Comparison of ENCODE assay signal across 13 mouse cellular contexts in the genomic region with DNA sequence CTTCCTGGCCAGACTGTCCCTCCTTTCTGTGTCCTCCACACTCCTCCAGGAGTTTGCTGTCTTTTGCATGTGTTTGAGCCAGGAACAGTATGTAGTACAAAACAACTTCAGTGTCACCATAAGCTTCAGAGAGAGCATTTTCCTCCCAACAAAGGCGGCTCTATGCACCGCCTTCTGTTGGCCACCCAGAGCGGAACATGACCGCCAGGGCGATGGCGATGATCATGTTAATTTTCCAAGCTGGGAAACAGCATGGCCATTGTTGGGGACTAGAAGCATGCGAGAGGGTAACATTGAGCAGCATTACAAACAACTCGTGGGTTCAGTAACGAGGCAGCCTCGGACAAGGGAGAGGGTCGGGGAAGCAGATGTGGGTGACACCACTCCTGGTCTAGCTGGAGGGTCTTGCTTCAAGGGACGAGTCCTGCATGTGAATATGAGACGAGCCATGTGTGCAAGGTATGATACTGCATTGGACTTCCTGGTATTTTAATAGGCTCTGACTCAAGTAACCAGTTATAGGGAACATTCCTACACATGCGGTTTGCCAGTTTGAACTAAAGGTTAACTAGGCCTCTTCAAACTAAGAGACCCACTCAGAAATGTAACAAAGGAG. TPM values are rescaled to one million over a fixed set of nuclear protein-coding genes. Genes with fewer than 3 reads are reported as not detected.
DNase-seq lines count a peak whose midpoint lies in the region; ATAC-seq and TF ChIP-seq lines count a peak whose summit lies in the region.
"Had no signal": no experiment of that assay in that cellular context is flagged by ENCODE, and none has a peak within 500 bp of the region (broad histone marks: within the 10 kb centered on the region; RNA-seq: fewer than 3 reads in every experiment).

No protein-coding gene starts in this region.

- H3K36me3 ChIP-seq in forebrain, postnatal 0 days (ENCODE audit: insufficient read depth): no peaks in the 10 kb centered on the region
- H3K36me3 ChIP-seq in limb, embryonic 15.5 days: no peaks in the 10 kb centered on the region
- H3K36me3 ChIP-seq: lung, embryonic 15.5 days had no signal

- DNase-seq in gastrocnemius, adult 2 months: no peak
- no peak for DNase-seq in gastrocnemius, postnatal 4 days (ENCODE audit: low spot score in 2 of 2)
- DNase-seq in 416B (ENCODE audit: low read depth): peak; percentile 40
- DNase-seq in forebrain, postnatal 0 days: no peak
- DNase-seq in heart, postnatal 14 days: no peak
- DNase-seq in lung, adult 2 months: no peak
- no peak for DNase-seq in cerebellum, adult 18-20 months
- DNase-seq: heart, postnatal 4 days had no signal

- peaks cover 4% of the 10 kb centered on the region; the same call in 1 of the 2 replicates for H3K4me1 ChIP-seq in forebrain, postnatal 0 days (ENCODE audit: insufficient read depth)
- H3K4me1 ChIP-seq in limb, embryonic 15.5 days: peaks cover 21% of the 10 kb centered on the region
- H3K4me1 ChIP-seq in lung, adult 2 months (ENCODE audit: control insufficient read depth, insufficient read depth, low read length): 0 out of 2 replicates have a peak, but pooled peaks cover 2% of the 10 kb centered on the region

- WGBS in forebrain, postnatal 0 days: 39% methylated on average over 14 of the region's 14 CpGs
- WGBS in limb, embryonic 15.5 days: 63% methylated on average over 14 of the region's 14 CpGs
- 88% methylated on average over 14 of the region's 14 CpGs for WGBS in lung, adult 2 months

- no peak for TF ChIP-seq CTCF in gastrocnemius, adult 2 months (IDR thresholded peaks at IDR 0.05)
- 0 out of 2 replicates have a peak, but pooled peaks have one; percentile 4 for TF ChIP-seq CTCF in forebrain, postnatal 0 days (IDR thresholded peaks at IDR 0.05; ENCODE audit: low read depth)
- no peak for TF ChIP-seq CTCF in lung, adult 2 months (IDR thresholded peaks at IDR 0.05; ENCODE audit: insufficient read depth, low read length)

- H3K9me3 ChIP-seq in forebrain, postnatal 0 days (ENCODE audit: low read length): no peaks in the 10 kb centered on the region
- H3K9me3 ChIP-seq in limb, embryonic 15.5 days: no peaks in the 10 kb centered on the region
- H3K9me3 ChIP-seq: lung, embryonic 15.5 days had no signal

- H3K27ac ChIP-seq in gastrocnemius, adult 2 months: peak overlapping the region; percentile 29
- no peak overlapping the region for H3K27ac ChIP-seq in forebrain, postnatal 0 days (ENCODE audit: low read depth, low read length)
- 0 out of 2 replicates have a peak overlapping the region, but pooled peaks have one; percentile 38 for H3K27ac ChIP-seq in limb, embryonic 15.5 days
- H3K27ac ChIP-seq: lung, embryonic 15.5 days had no signal

- H3K27me3 ChIP-seq in forebrain, postnatal 0 days (ENCODE audit: insufficient read depth, low read length): no peaks in the 10 kb centered on the region
- H3K27me3 ChIP-seq in limb, embryonic 15.5 days: no peaks in the 10 kb centered on the region
- H3K27me3 ChIP-seq: lung, embryonic 15.5 days had no signal

- no peak for TF ChIP-seq POLR2A in lung, adult 2 months (IDR thresholded peaks at IDR 0.05; ENCODE audit: borderline replicate concordance, extremely low read depth, low read depth, low read length)

- peak; percentile 55 for ATAC-seq in forebrain, postnatal 0 days
- ATAC-seq in limb, embryonic 15.5 days (ENCODE audit: insufficient number of reproducible peaks, low FRiP score, low TSS enrichment, low read depth): no peak

- H3K9ac ChIP-seq in forebrain, postnatal 0 days: no peak overlapping the region
- no peak overlapping the region for H3K9ac ChIP-seq in limb, embryonic 15.5 days
- H3K9ac ChIP-seq: lung, embryonic 15.5 days had no signal

- intact Hi-C loops in gastrocnemius, adult 2 months (cut with DNase I): no loop called here
- intact Hi-C loops in heart, postnatal 14 days (cut with DNase I): no loop called here

- no peak overlapping the region; the same call in 1 of the 2 replicates for H3K4me3 ChIP-seq in gastrocnemius, adult 2 months
- no peak overlapping the region for H3K4me3 ChIP-seq in forebrain, postnatal 0 days (ENCODE audit: low read depth, low read length)
- H3K4me3 ChIP-seq in limb, embryonic 15.5 days: no peak overlapping the region
- H3K4me3 ChIP-seq in lung, adult 2 months (replicated peaks; ENCODE audit: extremely low read depth, low read depth, low read length): no peak overlapping the region
- H3K4me3 ChIP-seq: lung, embryonic 15.5 days had no signal

- no peak overlapping the region for H3K4me2 ChIP-seq in forebrain, postnatal 0 days (ENCODE audit: low read depth)
- no peak overlapping the region for H3K4me2 ChIP-seq in limb, embryonic 15.5 days
- H3K4me2 ChIP-seq: lung, embryonic 15.5 days had no signal

RNA-seq across cellular contexts. Expression of a gene that starts 22.8 kb away (rescaled TPM):
- not detected for total RNA-seq in gastrocnemius, adult 2 months (2021)
- 1 to 10 TPM in 1 of 2 experiments, under 1 TPM in 1; 0.76 to 1.0 TPM for total RNA-seq in gastrocnemius, postnatal 4 days (2021)
- 0.38 and 0.86 TPM in 2 replicates for total RNA-seq in forebrain, postnatal 0 days (2014; rRNA removed)
- polyA plus RNA-seq in forebrain, postnatal 0 days (2015; fragmentation: Nextera tagmentation; extraction: Ambion mirVana): 0.28 and 0.55 TPM in 2 replicates
- 1.1 TPM in 2 replicates for polyA plus RNA-seq in limb, embryonic 15.5 days (2015; fragmentation: Nextera tagmentation; extraction: Ambion mirVana)
- total RNA-seq in heart, postnatal 14 days (2021): under 1 TPM in 1 of 2 experiments, not detected in 1; 0.80 TPM
- 2.2 and 3.0 TPM in 2 replicates for polyA plus RNA-seq in lung, adult 2 months (2012; rRNA removed)
- total RNA-seq: MEL had no signal
- polyA plus RNA-seq: testis, adult 2 months had no signal

RNA-seq across cellular contexts. Expression of a gene that starts 39.8 kb away (rescaled TPM):
- total RNA-seq in gastrocnemius, adult 2 months (2021): 100 to 1,000 TPM; 394 to 399 TPM
- total RNA-seq in gastrocnemius, postnatal 4 days (2021): 100 to 1,000 TPM; 257 to 310 TPM
- 3.0 and 3.5 TPM in 2 replicates for total RNA-seq in forebrain, postnatal 0 days (2014; rRNA removed)
- 8.0 and 9.4 TPM in 2 replicates for polyA plus RNA-seq in forebrain, postnatal 0 days (2015; fragmentation: Nextera tagmentation; extraction: Ambion mirVana)
- 7.3 and 13.3 TPM in 2 replicates for polyA plus RNA-seq in limb, embryonic 15.5 days (2015; fragmentation: Nextera tagmentation; extraction: Ambion mirVana)
- total RNA-seq in heart, postnatal 14 days (2021): 100 to 1,000 TPM; 620 to 781 TPM
- polyA plus RNA-seq in lung, adult 2 months (2012; rRNA removed): 16.5 and 26.2 TPM in 2 replicates
- total RNA-seq: MEL had no signal

RNA-seq across cellular contexts. Expression of a gene that starts 43.6 kb away (rescaled TPM):
- total RNA-seq in gastrocnemius, adult 2 months (2021): under 1 TPM; 0.10 to 0.45 TPM
- 1 to 10 TPM; 5.0 to 8.4 TPM for total RNA-seq in gastrocnemius, postnatal 4 days (2021)
- total RNA-seq in forebrain, postnatal 0 days (2014; rRNA removed): not detected in 2 replicates
- polyA plus RNA-seq in forebrain, postnatal 0 days (2015; fragmentation: Nextera tagmentation; extraction: Ambion mirVana): not detected in 2 replicates
- 0.31 and 0.55 TPM in 2 replicates for polyA plus RNA-seq in limb, embryonic 15.5 days (2015; fragmentation: Nextera tagmentation; extraction: Ambion mirVana)
- total RNA-seq in heart, postnatal 14 days (2021): under 1 TPM; 0.57 to 0.88 TPM
- 1.8 and 3.0 TPM in 2 replicates for polyA plus RNA-seq in lung, adult 2 months (2012; rRNA removed)
- total RNA-seq: MEL had no signal
- polyA plus RNA-seq: cortical plate, adult 2 months; lung, embryonic 15.5 days had no signal

Comparison
In these comparisons a context has a peak if more than half of its experiments do, and no peak if none do; other contexts are left out.
1. RNA of a gene that starts 39.8 kb away (total RNA-seq): 620 to 781 TPM in heart, postnatal 14 days, 394 to 399 TPM in gastrocnemius, adult 2 months and 257 to 310 TPM in gastrocnemius, postnatal 4 days; 3.0 to 3.5 TPM in forebrain, postnatal 0 days; every median in the first group is over 10 times any median in the second.